Mouse (Mus musculus): ENCODE data around the gene Psme1. TPM values are rescaled to one million over a fixed set of nuclear protein-coding genes. Genes with fewer than 3 reads are reported as not detected.
A peak's percentile ranks its signal among the peaks of the same experiment; 100 is the strongest.

The Psme1 gene
- polyA plus RNA-seq, 1 experiment = 3.2 TPM

- Histone ChIP-seq H3K27me3 (ENCODE audit: control insufficient read depth) (no peaks in the 10 kb centered on the region), H3K9me3 (ENCODE audit: control insufficient read depth, low read length) (no peaks in the 10 kb centered on the region), H3K4me1 (ENCODE audit: control insufficient read depth) (peaks cover 79% of the 10 kb centered on the region), H3K4me3 (replicated peaks) (peak overlapping the region; percentile 97), H3K36me3 (ENCODE audit: control insufficient read depth) (peaks cover 40% of the 10 kb centered on the region)
- TF ChIP-seq GATA1 (IDR thresholded peaks at IDR 0.05; ENCODE audit: low read length) = no peak
- TF ChIP-seq TAL1 (IDR thresholded peaks at IDR 0.05; ENCODE audit: low read length) = no peak
Observed at GRCm38 (mm10) chr14:55589771-55590448, 12.0 kb downstream of the Psme1 start.

DNA sequence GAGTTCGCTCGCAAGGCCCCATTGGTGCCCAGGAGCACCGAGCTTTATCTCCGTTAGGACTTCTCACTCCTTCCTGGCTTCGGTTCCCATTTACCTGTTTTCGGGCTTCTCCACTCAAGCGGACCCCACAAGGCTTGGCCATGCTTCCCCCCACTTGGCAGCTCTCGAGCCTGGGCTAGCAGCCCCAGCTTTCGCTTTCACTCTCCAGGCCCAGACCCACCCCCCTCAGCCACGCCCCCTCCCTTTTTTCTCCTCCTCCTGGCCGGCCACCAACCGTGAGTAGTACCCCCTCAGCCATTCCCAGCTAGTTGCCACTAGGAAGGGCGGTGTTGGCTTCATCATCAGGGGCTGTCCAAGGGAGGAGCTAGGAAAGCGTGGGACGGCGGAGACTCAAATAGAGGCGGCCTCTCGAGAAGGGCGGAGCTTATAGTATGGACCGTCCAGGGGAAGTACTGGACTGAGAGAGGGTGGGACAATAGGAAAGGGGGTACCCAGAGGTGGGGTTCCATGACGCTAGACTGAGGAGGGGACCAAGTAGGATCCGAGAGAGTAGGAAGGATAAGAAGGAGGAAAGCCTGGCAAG is 12.9 kb downstream of the Psme1 start, which contains the start of gene Psme2:
TSS of gene Psme2 (minus strand) at position 366 of the 583 bp plus-strand sequence.
- TF ChIP-seq TAL1 (IDR thresholded peaks at IDR 0.05; ENCODE audit: low read length) (no peak), GATA1 (IDR thresholded peaks at IDR 0.05; ENCODE audit: low read length) (no peak)
- Histone ChIP-seq H3K4me1 (ENCODE audit: control insufficient read depth) (peaks cover 71% of the 10 kb centered on the region), H3K9me3 (ENCODE audit: control insufficient read depth, low read length) (no peaks in the 10 kb centered on the region), H3K27me3 (ENCODE audit: control insufficient read depth) (no peaks in the 10 kb centered on the region), H3K4me3 (replicated peaks) (peak within 1 kb of the TSS; percentile 97), H3K36me3 (ENCODE audit: control insufficient read depth) (peaks cover 49% of the 10 kb centered on the region)

DNA sequence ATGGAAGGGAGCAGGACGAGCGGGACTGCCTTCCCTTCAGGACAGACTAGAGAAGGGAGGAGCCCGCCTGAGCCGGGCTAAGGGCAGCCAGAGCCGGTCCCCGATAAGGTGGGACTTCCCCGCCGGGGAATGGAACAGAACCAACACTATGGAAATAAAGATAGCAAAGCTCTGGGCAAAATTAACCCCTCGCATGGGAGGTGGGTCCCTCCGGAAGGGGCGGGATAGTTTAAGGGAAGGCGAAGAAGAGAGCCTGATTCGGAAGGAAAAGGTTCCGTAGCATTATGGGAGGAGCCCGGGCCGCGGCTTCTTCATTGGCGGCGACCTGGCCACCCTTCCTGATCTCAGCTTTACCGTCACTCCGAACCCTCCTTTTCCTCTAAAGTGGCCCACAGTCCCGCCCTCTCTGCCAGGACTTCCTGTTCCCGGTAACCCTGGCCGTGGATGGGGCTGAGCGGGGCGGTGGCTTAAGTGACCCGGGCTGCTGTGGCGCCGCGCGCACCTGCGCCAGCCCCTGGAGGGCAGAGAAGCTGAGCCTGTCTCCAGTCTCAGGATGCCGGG is 13.5 kb downstream of the Psme1 start, which contains the start of gene Rnf31:
TSS of gene Rnf31 (plus strand) at position 378 of the 561 bp plus-strand sequence.
- TF ChIP-seq GATA1 (IDR thresholded peaks at IDR 0.05; ENCODE audit: low read length) (no peak), TAL1 (IDR thresholded peaks at IDR 0.05; ENCODE audit: low read length) (no peak)
- H3K9me3 ChIP-seq (ENCODE audit: control insufficient read depth, low read length) = no peaks in the 10 kb centered on the region
- peak within 1 kb of the TSS; percentile 97 for H3K4me3 ChIP-seq (replicated peaks)
- H3K27me3 ChIP-seq (ENCODE audit: control insufficient read depth) = no peaks in the 10 kb centered on the region
- H3K36me3 ChIP-seq (ENCODE audit: control insufficient read depth) = peaks cover 55% of the 10 kb centered on the region
- peaks cover 66% of the 10 kb centered on the region for H3K4me1 ChIP-seq (ENCODE audit: control insufficient read depth)

- peaks cover 60% of the 10 kb centered on the region for H3K36me3 ChIP-seq (ENCODE audit: control insufficient read depth)
- no peak for TF ChIP-seq TAL1 (IDR thresholded peaks at IDR 0.05; ENCODE audit: low read length)
- no peak for TF ChIP-seq GATA1 (IDR thresholded peaks at IDR 0.05; ENCODE audit: low read length)
- peaks cover 57% of the 10 kb centered on the region for H3K4me1 ChIP-seq (ENCODE audit: control insufficient read depth)
- no peaks in the 10 kb centered on the region for H3K9me3 ChIP-seq (ENCODE audit: control insufficient read depth, low read length)
- peak overlapping the region; percentile 97 for H3K4me3 ChIP-seq (replicated peaks)
- no peaks in the 10 kb centered on the region for H3K27me3 ChIP-seq (ENCODE audit: control insufficient read depth)
Observed at GRCm38 (mm10) chr14:55592226-55592625, 14.3 kb downstream of the Psme1 start.

DNA sequence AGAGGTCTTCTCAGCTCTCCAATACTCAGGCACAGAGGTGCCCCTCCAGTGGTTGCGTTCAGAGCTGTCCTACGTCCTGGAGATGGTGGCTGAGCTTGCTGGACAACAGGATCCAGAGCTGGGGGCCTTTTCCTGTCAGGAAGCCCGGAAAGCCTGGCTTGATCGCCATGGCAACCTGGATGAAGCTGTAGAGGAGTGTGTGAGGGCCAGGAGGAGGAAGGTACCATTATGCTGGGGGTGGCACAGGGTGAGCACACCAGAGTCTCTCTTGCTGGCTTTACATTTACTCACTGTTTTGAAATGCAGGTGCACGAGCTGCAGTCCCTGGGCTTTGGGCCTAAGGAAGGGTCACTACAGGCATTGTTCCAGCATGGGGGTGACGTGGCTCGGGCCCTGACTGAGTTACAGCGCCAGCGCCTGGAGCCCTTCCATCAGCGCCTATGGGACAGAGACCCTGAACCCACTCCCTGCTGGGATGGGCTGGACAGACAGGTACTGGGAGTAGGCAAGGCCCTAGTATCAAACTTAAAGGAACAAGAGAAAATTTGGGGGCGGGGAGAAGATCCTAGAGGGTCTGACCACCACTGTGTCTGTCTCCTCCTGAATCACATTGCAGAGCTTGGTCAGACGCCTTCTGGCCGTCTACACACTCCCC is 18.2 kb downstream of the Psme1 start:
- TF ChIP-seq GATA1 (IDR thresholded peaks at IDR 0.05; ENCODE audit: low read length) (no peak), TAL1 (IDR thresholded peaks at IDR 0.05; ENCODE audit: low read length) (no peak)
- H3K36me3 ChIP-seq (ENCODE audit: control insufficient read depth) = peaks cover 76% of the 10 kb centered on the region

DNA sequence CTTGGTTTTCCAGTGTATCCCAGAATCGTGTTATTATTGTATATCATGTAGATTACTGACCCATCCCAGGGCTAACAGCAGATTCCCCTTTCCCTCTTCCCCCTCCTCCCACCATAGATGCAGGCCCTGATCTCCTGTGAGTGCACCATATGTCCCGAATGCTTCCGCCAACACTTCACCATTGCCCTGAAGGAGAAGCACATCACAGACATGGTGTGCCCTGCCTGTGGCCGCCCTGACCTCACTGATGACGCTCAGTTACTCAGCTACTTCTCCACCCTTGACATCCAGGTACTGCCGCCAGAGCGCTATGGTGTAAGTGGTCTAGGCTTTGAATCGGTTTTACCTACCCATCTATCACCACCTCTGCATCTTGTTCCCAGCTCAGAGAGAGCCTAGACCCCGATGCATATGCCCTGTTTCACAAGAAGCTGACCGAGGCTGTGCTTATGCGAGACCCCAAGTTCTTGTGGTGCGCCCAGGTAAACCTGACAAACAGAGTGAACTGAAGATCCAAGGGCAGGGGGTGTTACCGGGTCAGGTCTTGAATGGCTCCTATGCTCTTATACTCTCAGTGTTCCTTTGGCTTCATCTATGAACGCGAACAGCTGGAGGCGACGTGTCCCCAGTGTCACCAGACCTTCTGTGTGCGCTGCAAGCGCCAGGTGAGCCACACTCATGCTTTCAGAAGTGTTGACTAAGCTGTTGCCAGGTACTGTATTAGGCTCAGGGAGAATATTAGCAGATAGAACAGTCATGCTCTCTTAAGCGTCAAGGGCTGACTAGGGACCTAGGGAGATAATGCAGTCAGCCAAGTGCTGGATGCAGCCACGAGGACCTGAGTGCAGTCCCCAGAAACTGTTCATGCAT is 20.8 kb downstream of the Psme1 start:
- Histone ChIP-seq H3K36me3 (ENCODE audit: control insufficient read depth) (peaks cover 96% of the 10 kb centered on the region), H3K27me3 (ENCODE audit: control insufficient read depth) (no peaks in the 10 kb centered on the region), H3K4me3 (replicated peaks) (no peak overlapping the region), H3K4me1 (ENCODE audit: control insufficient read depth) (peaks cover 26% of the 10 kb centered on the region), H3K9me3 (ENCODE audit: control insufficient read depth, low read length) (no peaks in the 10 kb centered on the region)
- no peak for TF ChIP-seq GATA1 (IDR thresholded peaks at IDR 0.05; ENCODE audit: low read length)
- TF ChIP-seq TAL1 (IDR thresholded peaks at IDR 0.05; ENCODE audit: low read length) = no peak

More for the DNA sequence above, 18.2 kb downstream of the Psme1 start:
- no peak overlapping the region for H3K4me3 ChIP-seq (replicated peaks)
- no peaks in the 10 kb centered on the region for H3K27me3 ChIP-seq (ENCODE audit: control insufficient read depth)
- no peaks in the 10 kb centered on the region for H3K9me3 ChIP-seq (ENCODE audit: control insufficient read depth, low read length)
- H3K4me1 ChIP-seq (ENCODE audit: control insufficient read depth) = peaks cover 32% of the 10 kb centered on the region

GRCm38 (mm10) chr14:55603271-55603632 is 25.3 kb downstream of the Psme1 start, which contains the start of gene Irf9:
Irf9 (plus strand) TSS chr14:55603571.
- peaks cover 55% of the 10 kb centered on the region for H3K4me1 ChIP-seq (ENCODE audit: control insufficient read depth)
- peaks cover 92% of the 10 kb centered on the region for H3K36me3 ChIP-seq (ENCODE audit: control insufficient read depth)
- H3K4me3 ChIP-seq (replicated peaks) = peak within 1 kb of the TSS; percentile 73
- TF ChIP-seq TAL1 (IDR thresholded peaks at IDR 0.05; ENCODE audit: low read length) (no peak), GATA1 (IDR thresholded peaks at IDR 0.05; ENCODE audit: low read length) (no peak)
- H3K27me3 ChIP-seq (ENCODE audit: control insufficient read depth) = no peaks in the 10 kb centered on the region
- H3K9me3 ChIP-seq (ENCODE audit: control insufficient read depth, low read length) = no peaks in the 10 kb centered on the region

Measured in erythroblast, embryonic 14.5 days (primary cell).